Mouse (Mus musculus): ENCODE results near the gene Repin1. TPM values are rescaled to one million over a fixed set of nuclear protein-coding genes. Genes with fewer than 3 reads are reported as not detected.

Repin1 gene
- 51.4 and 56.7 TPM in 2 replicates for polyA plus RNA-seq (2012; rRNA removed)

GRCm38 (mm10) chr6:48593158-48594042, at the start of gene Repin1, which contains the start of gene Gm44965:
Repin1 (plus strand) TSS chr6:48593883.
Gm44965 (plus strand) TSS chr6:48593941.

GRCm38 (mm10) chr6:48554280-48555103, 39.2 kb upstream of the Repin1 start, which contains the start of gene Lrrc61:
Lrrc61 (plus strand) TSS chr6:48554796.

GRCm38 (mm10) chr6:48572572-48573061, 21.1 kb upstream of the Repin1 start, which contains the start of gene Rarres2:
Rarres2 (minus strand) TSS chr6:48572789.

GRCm38 (mm10) chr6:48589194-48589750, 4.4 kb upstream of the Repin1 start, which contains the start of gene Gm45021:
Gm45021 (plus strand) TSS chr6:48589610.

GRCm38 (mm10) chr6:48601271-48602079, 7.8 kb downstream of the Repin1 start, which contains the start of gene Zfp775:
Zfp775 (plus strand) TSS chr6:48602063.

GRCm38 (mm10) chr6:48626464-48626863, 32.8 kb downstream of the Repin1 start, which contains the start of gene AI854703:
AI854703 (plus strand) TSS chr6:48626764.

GRCm38 (mm10) chr6:48646995-48647394, 53.3 kb downstream of the Repin1 start, which contains the start of gene Gimap8:
Gimap8 (plus strand) TSS chr6:48647234.

Other genes with a start within 250 kb of the Repin1 start
- 19.6 and 20.4 TPM in 2 replicates for gene Krba1, start 198.3 kb upstream of the Repin1 start, polyA plus RNA-seq (2012; rRNA removed)
- gene Zfp467, start 148.1 kb upstream of the Repin1 start, polyA plus RNA-seq (2012; rRNA removed) = 107 and 109 TPM in 2 replicates
- gene Sspo, start 145.7 kb upstream of the Repin1 start, polyA plus RNA-seq (2012; rRNA removed) = 8.5 and 10.9 TPM in 2 replicates
- gene Atp6v0e2, start 56.3 kb upstream of the Repin1 start, polyA plus RNA-seq (2012; rRNA removed) = 40.5 and 51.5 TPM in 2 replicates
- 17.5 and 23.2 TPM in 2 replicates for gene Lrrc61, start 39.1 kb upstream of the Repin1 start, polyA plus RNA-seq (2012; rRNA removed)
- 121 and 133 TPM in 2 replicates for gene Rarres2, start 21.1 kb upstream of the Repin1 start, polyA plus RNA-seq (2012; rRNA removed)
- not detected in 2 replicates for gene Gm45021, start 4.3 kb upstream of the Repin1 start, polyA plus RNA-seq (2012; rRNA removed)
- gene Gm44965, start 58 bp downstream of the Repin1 start, polyA plus RNA-seq (2012; rRNA removed) = 0.88 and 1.0 TPM in 2 replicates
- gene Zfp775, start 8.2 kb downstream of the Repin1 start, polyA plus RNA-seq (2012; rRNA removed) = 12.6 and 15.4 TPM in 2 replicates
- 56.4 and 73.1 TPM in 2 replicates for gene AI854703, start 32.9 kb downstream of the Repin1 start, polyA plus RNA-seq (2012; rRNA removed)
- gene Gimap8, start 53.4 kb downstream of the Repin1 start, polyA plus RNA-seq (2012; rRNA removed) = 1.1 and 1.5 TPM in 2 replicates
- gene Gimap9, start 82.2 kb downstream of the Repin1 start, polyA plus RNA-seq (2012; rRNA removed) = 1.5 and 1.9 TPM in 2 replicates
- 2.8 and 3.0 TPM in 2 replicates for gene Gimap4, start 90.7 kb downstream of the Repin1 start, polyA plus RNA-seq (2012; rRNA removed)
- gene Gimap6, start 114.3 kb downstream of the Repin1 start, polyA plus RNA-seq (2012; rRNA removed) = 2.7 and 2.9 TPM in 2 replicates
- gene Gm28053, start 124.7 kb downstream of the Repin1 start, polyA plus RNA-seq (2012; rRNA removed) = not detected in 2 replicates
- 0.36 and 0.84 TPM in 2 replicates for gene Gimap7, start 124.7 kb downstream of the Repin1 start, polyA plus RNA-seq (2012; rRNA removed)
- gene Gimap1, start 145.2 kb downstream of the Repin1 start, polyA plus RNA-seq (2012; rRNA removed) = 8.0 and 8.9 TPM in 2 replicates
- gene Gimap5, start 152.3 kb downstream of the Repin1 start, polyA plus RNA-seq (2012; rRNA removed) = 4.9 and 5.8 TPM in 2 replicates
- 4.9 and 5.6 TPM in 2 replicates for gene Gimap3, start 177.0 kb downstream of the Repin1 start, polyA plus RNA-seq (2012; rRNA removed)
- 141 and 142 TPM in 2 replicates for gene Tmem176a, start 247.0 kb downstream of the Repin1 start, polyA plus RNA-seq (2012; rRNA removed)
- gene Tmem176b, start 247.6 kb downstream of the Repin1 start, polyA plus RNA-seq (2012; rRNA removed) = 260 and 275 TPM in 2 replicates